Mouse (Mus musculus): ENCODE data around the gene Gm5127.
A peak's percentile ranks its signal among the peaks of the same experiment; 100 is the strongest.

The Gm5127 gene

DNA sequence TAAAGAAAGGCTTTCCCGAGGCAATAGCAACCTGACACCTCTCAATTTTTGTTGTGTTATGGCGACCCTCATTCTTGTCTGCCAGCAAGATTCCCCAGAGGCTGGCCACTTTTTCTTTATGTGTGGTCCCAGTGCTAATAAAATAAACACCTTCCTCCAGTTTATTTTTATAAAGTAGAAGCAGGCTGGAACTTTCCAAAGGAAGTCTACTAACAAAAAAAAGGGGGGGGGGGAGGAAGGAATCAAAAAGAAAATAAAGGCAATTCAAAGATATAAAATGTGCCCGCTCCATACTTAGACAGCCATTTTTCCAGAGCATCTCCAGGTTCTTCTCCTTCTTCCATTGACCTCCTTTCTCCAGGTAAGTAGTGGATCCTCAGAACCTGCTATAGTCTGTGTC lies at the start of gene Gm5127:
TSS of gene Gm5127 (plus strand) at position 301 of the 400 bp plus-strand sequence.
- DNase-seq (ENCODE audit: low spot score), result no peak

DNA sequence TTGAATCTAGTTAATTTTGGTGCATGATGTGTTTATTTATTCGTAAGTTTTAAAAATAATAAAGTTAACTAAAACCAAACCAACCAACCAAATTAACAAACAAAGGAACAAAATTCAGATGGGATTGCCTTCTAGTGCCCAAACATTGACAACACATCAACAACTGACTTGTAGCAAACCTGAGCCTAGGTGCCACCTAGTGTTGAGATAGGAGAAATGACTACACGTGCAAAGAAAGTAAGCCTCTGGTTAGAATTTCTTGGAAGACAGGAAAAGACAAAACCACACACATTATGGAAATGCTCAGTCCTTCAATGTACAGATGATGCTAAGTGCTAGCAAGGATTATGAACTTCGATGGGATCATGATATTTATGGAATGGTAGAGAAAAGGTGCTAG lies 46.6 kb upstream of the Gm5127 start:
- no peak for DNase-seq (ENCODE audit: low spot score)

DNA sequence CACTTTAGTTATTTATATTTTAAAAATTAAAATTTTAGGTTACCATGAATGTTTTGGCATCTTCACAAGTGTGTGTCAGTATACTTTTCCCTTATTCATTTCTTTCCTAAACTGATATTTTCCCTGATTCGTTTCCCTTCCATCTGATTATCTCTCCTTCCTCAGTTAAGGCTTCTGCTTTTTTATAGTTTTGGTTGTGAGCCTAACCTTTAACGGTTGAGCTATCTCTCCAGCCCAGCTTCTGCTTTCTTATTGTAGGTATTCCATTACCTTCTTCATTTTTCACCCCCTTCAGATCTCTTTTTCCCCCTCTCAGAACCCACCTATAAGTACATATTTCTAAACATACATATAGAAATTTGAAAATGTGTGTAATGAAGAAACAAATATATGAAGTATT lies 27.5 kb upstream of the Gm5127 start:
- no peak for DNase-seq (ENCODE audit: low spot score)

DNA sequence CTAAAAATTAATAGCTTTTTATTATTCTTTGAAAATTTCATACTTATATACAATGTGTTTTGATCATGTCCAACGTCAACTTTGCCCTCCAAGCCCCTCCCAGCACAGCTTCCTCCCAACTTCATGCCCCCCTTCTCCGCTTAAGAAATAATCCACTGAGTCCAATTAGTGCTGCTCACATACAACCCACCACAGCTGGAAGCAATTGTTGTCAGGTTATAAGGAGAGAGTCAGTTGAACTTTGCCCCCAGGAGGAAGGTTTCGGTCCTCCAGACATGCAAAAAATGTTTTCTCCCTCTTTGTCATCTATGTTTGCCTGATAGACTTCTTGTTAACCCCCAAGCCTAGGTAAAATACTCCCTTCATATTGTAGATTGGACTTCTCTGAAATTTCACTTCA lies 4.0 kb upstream of the Gm5127 start:
- DNase-seq (ENCODE audit: low spot score), result no peak

DNA sequence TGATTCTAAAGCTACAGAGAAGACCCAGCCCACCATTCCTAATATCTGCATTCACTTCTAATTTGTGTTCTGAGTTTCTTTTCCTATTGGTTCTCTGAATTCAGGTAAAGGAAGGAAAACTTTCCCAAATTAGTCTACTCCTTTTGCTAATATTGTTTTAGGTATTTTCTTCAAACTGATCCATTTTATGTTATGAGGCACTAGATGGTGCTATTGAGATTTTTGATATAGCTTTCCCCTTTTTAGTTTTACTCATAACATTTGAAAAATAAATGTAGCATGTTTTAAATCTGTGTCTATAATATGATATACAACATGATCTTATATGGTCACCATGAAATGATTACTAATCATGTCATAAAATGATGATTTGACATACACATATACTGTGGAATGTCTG lies 2.6 kb upstream of the Gm5127 start:
- no peak for DNase-seq (ENCODE audit: low spot score)

DNA sequence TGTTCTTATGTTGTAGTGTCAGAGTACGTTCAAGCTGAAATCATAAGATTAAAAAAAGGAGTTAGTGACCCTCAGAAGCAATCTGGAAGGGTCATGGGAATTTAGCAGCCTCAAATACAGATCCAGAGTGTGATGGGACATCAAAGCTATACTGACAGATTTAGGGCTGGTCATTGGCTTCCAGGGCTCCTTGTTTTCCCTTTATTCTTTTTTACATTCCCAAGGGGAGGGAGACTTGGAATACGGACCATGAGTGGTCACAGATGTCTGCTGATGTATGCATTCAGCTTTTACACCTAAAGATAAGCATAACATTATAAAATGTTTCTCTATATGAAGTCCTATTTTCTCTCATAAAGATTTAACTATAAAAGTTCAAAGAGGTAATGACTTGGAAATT lies 789 bp upstream of the Gm5127 start:
- DNase-seq (ENCODE audit: low spot score), result no peak

DNA sequence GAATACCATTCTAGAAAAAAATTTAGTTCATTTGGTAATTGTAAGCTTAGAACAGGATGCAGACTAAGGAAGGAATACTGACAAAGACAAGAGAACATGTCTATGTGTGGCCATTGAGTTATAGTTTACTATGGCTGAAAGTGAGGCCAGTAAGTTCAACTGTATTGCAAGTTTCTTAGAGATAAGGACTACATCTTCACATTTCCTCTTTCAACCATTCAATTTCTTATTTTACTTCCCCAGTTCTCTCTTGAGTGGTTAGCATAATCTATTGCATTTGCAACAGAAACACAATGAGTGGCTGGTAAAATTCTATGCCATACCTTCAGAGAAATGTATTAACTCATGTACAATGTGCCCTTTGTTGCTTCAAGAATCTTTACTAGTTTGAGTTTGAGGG lies 10.9 kb downstream of the Gm5127 start:
- no peak for DNase-seq (ENCODE audit: low spot score)

DNA sequence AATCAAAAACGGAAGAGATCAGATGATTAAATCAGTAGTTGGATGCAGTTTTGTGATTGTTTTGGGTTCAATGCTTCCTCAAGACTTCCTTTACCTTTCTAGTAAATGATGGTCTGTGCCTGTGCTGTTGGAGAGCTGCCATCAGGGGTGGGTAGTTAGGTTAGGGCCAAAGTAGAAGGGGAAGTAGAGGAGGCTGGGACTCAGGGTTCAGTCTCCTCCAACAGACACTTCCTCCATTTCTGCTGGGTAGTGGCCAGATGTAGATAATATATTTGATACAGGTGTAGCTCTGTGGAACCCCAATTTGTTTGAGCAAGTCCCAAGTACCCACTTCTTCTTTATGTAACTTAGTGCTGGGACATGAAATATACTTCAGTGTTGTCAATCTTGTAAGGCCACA lies 12.9 kb downstream of the Gm5127 start:
- no peak for DNase-seq (ENCODE audit: low spot score)

DNA sequence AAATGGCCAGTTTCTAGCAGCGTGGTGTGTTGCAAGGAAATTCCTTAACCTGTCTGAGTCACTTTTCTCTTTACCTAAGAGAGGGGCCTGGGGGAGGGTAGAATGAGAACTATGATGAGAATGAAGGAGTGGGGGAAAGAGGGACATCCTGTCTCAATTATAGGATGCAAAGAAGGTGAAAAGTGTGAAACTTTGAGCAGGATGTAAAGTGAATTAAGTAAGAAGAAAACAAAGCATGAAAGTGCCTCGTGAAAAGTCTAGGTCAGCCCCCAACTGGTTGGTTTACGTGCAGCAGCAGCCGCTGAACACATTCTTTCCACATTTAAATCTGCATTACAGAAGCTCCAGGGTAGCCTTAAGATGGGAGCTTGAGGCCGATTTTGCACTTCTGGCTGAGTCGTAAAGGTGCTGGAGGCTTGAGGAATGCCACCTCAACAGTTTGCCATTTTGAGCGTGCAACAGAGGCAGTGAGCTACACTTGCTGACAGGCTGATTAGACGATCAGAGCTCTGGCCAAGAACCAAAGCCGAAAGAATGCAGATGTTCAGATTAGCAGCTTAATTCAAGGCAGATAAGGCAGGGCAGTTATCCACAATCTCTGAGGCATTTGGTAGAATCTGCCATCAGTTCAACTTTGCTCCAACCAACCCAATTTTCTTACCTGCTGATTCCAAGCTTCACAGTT lies 19.7 kb downstream of the Gm5127 start:
- DNase-seq (ENCODE audit: low spot score), result no peak

DNA sequence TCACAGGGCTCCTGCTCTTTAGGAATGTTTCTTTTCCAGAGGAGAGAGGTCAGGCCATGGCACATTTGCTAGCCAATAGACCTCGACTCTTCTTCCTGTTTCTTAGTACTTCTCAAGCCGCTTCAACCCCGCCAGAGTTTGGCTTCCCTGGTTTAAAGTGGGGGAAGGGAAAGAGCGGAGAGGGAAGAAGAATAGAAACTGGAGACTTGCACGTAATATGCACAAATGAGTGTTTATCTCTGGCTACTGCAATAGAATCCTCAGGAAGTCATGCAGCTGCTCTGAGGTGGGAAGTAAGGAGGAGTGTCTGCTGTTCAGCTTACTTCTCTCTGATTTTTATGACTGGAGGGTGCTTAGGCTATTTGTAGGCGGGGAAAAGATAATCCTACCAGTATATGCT lies 20.4 kb downstream of the Gm5127 start, which contains the start of gene Cysltr1:
TSS of gene Cysltr1 (minus strand) at position 294 of the 400 bp plus-strand sequence.
- DNase-seq (ENCODE audit: low spot score), result no peak

DNA sequence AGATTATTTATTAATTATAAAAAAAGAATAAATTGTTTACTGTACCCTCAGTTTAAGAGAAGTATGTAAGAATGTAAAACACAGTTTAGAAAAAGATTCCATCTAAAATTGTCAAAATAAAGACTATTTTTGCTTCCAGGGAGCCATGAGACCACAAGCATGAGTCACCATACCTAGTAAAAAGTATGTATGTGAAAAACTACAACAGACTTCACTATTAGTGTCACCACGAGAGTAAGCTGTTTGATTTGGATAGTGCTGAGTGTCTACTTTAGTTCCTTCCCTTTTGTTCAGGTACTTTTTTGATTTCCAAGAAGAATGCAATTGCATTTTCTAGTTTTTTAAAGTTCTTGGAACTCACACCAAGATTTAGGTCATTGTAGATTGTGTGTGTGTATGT lies 39.5 kb downstream of the Gm5127 start:
- no peak for DNase-seq (ENCODE audit: low spot score)

DNA sequence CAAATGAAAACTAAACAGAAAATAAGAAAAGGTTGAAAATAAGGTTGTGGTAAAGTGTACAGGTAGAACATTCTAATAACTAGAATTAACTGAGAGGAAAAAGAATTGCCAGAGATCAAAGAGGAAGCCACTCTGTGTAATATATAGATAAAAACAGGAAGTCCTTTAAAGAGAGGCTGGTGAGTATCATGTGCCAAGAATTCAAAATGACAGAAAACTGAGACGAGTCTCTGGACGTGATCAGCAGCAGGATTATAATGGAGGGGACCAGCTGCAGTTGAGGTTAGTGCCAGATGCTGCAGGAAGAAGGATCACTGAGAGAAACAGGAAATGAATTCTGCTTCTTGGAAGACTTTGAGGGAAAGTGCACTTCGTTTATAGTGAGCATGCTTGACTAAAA lies 40.7 kb downstream of the Gm5127 start:
- DNase-seq (ENCODE audit: low spot score), result no peak

DNA sequence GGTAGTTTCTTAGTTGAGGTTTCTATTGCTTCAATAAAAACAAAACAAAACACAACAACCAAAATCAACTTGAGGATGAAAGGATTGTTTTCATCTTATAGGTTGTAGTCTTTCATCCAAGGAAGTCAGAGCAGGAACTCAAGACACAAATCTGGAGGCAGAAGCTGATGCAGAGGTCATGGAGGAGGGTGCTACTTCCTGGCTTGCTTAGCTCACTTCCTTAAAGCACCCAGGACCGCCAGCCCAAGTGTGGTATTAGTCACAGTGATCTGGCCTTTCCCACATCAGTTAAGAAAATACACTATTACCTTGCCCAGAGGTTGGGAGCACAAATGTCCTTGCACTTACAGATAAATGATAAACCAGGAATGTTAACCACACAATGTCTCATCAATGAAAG lies 45.5 kb downstream of the Gm5127 start:
- no peak for DNase-seq (ENCODE audit: low spot score)

DNA sequence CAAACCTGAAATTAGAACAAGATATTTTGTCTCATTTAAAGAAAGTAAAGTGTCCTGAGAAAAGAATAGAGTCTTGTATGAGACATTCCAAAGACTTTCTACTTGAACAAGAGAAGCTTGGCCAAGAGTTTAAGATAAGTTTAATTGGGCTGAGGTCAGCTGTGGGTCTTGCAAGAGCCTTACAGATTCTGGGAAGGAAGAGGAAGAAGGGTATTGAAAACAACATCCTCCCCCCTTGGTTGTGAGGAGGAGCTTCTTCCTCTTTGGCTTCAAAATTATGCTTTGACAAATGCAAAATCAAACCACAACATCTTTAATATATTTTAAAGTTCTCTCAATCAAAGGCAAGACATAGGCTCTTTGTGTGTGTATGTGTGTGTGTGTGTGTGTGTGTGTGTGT lies 50.6 kb downstream of the Gm5127 start:
- no peak for DNase-seq (ENCODE audit: low spot score)

DNA sequence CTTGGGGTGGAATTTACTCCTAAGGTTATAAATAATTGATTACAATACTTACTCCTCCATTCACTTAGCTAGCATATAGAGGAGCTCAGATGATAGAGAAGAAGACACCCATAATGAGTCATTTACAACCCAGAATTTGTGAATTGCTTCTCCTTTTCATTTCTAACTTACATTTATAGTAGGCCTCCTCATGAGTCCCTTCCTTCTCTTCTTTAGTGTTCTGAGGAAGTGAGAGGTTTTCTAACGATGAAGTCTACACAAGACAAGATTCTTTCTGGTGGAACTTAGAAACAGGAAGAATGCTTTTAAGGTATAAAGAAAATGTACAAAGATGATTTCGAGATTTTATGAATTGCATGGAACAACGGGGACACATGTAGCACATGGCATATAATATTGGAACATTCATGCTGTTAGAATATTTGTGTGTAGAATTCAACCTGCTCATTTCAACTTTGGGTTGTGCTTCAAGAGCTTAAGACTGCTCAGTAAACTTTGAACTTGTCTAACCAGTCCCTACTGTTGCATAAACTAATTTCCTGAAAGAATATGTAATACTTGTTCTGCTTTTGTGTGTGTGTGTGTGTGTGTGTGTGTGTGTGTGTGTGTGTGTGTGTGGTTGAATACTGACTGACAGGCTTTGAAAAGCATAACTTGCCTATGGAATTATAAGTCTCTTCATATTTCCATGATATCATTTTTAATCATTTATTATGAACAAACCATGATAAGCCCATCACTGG lies 52.0 kb downstream of the Gm5127 start:
- no peak for DNase-seq (ENCODE audit: low spot score)

DNA sequence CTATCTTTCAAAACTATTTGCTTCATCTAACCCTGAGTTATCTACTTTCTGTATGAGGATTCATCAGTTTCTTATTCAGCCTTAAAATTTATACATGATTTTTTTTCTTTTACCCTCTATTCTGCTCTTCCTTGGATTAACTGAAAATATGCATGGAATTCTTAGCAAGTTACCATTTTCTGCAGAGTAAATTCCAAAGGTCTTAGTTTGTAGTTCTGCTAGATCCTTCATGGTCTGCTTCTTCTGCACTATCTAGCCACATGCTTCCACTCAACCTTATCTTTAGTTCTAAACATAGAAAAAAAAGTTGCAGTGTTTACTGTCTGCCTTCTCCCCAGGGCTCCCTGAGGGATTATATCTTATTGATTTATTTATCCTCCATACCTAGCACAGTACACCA lies 79.1 kb downstream of the Gm5127 start:
- no peak for DNase-seq (ENCODE audit: low spot score)

DNA sequence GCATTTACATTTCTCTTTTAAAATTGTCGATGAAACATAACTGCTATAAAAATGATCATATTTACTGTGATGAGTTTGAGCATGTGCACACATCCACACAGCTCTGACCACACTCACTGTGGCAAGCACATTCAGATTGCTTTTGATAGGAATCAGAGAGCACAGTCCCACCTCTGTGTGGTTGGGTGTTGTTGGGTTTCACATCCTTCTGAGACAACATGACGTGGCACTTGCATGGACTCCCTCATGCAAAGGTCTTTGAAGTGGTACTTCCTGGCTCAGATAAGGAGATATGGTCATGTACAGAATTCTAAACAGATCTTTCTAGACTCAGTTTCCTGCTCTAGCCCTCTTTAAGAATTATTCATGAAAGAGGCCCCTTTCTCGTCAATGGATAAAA lies 121.6 kb downstream of the Gm5127 start:
- no peak for DNase-seq (ENCODE audit: low spot score)

DNA sequence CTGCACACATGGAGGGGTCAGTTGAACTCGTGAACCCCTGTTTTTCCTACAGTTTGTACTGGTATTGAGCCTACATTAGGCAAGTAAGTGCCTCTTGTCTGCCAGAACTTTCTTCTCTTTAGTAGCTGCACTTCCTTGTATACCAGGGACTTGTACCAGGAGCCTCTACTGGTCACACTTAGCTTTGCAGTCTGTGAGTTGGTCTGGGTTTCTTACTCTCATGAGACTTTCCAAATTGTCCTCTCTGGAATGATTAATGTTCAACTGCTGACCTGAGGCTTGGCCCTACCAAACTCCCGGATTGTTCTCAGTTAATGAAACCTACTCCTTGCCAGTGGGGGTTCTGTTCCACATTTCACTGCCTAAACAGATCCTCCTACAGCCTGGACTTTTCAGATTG lies 134.2 kb downstream of the Gm5127 start:
- DNase-seq (ENCODE audit: low spot score), result no peak

DNA sequence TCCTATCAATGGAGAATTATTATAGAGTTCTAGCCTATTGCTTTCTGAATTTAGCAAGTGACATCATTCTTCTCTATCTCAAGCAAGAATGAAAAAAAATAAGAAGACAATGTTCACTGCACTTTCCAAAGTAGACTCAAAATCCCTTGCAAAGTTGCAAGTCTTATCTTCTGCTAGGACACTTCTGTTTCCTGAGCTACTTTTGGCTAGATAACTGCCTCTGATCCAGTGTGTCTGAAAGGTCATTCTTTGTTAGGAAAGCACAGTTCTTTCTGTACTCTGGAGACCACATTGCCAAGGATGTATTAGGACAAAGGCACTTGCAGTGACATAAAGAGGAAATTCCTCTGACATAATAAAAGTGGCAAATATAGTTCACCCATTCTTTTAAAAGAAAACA lies 159.3 kb downstream of the Gm5127 start:
- peak; percentile 3 for DNase-seq (ENCODE audit: low spot score)

DNA sequence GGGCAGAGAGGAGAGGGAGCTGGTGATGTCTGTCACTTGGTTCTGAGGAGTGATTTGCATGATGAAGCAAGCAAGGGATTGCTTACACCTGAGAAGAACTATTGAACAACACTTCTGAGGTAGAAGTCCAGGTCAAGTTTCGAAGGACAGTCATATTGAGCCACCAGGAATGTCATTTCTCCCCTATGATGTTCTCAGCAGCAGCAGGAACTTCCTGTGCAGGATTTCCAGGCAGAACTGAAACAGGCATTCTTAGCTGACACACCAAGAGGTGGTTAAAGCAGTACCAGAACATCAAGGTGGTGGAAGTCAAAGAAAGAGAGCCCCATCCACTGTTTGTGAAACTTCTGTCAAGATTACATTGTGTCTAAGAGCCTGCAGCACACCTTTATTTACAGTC lies 172.3 kb downstream of the Gm5127 start:
- no peak for DNase-seq (ENCODE audit: low spot score)
